Mouse (Mus musculus) G1E (cell line): ENCODE results near the gene Wdr25.

Source experiments
- CTCF ChIP-seq: IDR thresholded peaks from 2 replicates; pipeline ENCODE4 v1.5.1; 2012; ENCODE audit warnings: low read depth, low read length, inconsistent platforms, mixed read lengths
- POLR2AphosphoS5 ChIP-seq: IDR thresholded peaks from 2 replicates; pipeline ENCODE4 v1.6.1; 2012; ENCODE audit warnings: low read depth, low read length, inconsistent platforms; ENCODE audit not compliant: insufficient replicate concordance

DNA sequence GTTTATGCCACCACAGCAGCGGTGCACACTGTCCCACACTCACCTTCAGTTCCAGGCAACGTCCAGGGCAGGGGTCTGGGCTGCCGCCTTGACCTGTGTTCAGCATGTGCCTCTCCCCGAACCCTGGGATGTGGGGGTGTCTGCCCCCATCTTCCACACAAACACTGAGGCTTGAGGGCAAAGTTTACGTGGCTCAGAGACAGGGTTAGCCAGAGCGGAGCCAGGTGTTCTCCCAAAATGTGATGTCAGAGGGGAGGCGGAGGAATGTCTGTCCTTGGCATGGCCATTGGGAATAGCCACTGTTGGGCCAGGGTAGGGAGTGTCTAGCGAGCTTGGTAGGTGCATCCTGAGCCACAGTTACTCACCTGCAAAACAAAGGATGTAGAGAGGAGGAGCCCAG, 40.6 kb upstream of the Wdr25 start:
- TF ChIP-seq CTCF (no peak), POLR2AphosphoS5 (no peak)
